Mouse (Mus musculus) small intestine, adult 2 months (tissue): ENCODE measurements around the gene Fam160b1. TPM values are rescaled to one million over a fixed set of nuclear protein-coding genes. Genes with fewer than 3 reads are reported as not detected.

Experiments
- H3K27ac ChIP-seq: fragments of 200-500 bp; 2 replicates; pipeline ENCODE4 v1.5.1; 2012; ENCODE audit warnings: low read depth, low read length, control low read depth, inconsistent platforms; ENCODE audit not compliant: insufficient read depth
- H3K27me3 ChIP-seq: fragments of 200-500 bp; 2 replicates; pipeline ENCODE4 v1.6.1; 2012; ENCODE audit warnings: mild to moderate bottlenecking, moderate library complexity, low read length, inconsistent platforms; ENCODE audit not compliant: control insufficient read depth, insufficient read depth
- H3K36me3 ChIP-seq: fragments of 200-500 bp; 2 replicates; pipeline ENCODE4 v1.6.1; 2012; ENCODE audit warnings: mild to moderate bottlenecking, low read length, control low read depth, inconsistent platforms; ENCODE audit not compliant: control insufficient read depth, insufficient read depth
- H3K4me1 ChIP-seq: fragments of 200-500 bp; 2 replicates; pipeline ENCODE4 v1.6.1; 2012; ENCODE audit warnings: low read length, inconsistent platforms, mixed read lengths; ENCODE audit not compliant: control insufficient read depth, insufficient read depth, insufficient read length
- H3K4me3 ChIP-seq: fragments of 200-500 bp; 2 replicates; pipeline ENCODE4 v1.5.1; 2012; ENCODE audit warnings: low read depth, mild to moderate bottlenecking, control low read depth, inconsistent platforms, low read length, moderate library complexity
- CTCF ChIP-seq: fragments of 200-500 bp; IDR thresholded peaks from 2 replicates; pipeline ENCODE4 v1.5.1; 2012; ENCODE audit warnings: low read depth, mild to moderate bottlenecking, control low read depth, inconsistent platforms, low read length, moderate library complexity, mixed read lengths; ENCODE audit not compliant: insufficient replicate concordance, insufficient read length; ENCODE audit errors: extremely low read depth
- POLR2A ChIP-seq: fragments of 200-500 bp; IDR thresholded peaks from 2 replicates; pipeline ENCODE4 v1.6.1; 2012; ENCODE audit warnings: low read depth, mild to moderate bottlenecking, control low read depth, inconsistent platforms, low read length, moderate library complexity
- WGBS: fragments of 180-500 bp; shearing (Covaris S2); methylation state at CpG from one replicate; pipeline ENCODE4 v1.1.7; 2018; 5-methylcytosine and 5-hydroxymethylcytosine counted together
- polyA plus RNA-seq: library from polyadenylated mRNA; depleted of rRNA; stranded (reverse); fragments of >200 nt; gene quantifications from 2 replicates; pipeline ENCODE4 v1.2.3, GENCODE M21; 2012

Gene Fam160b1
- polyA plus RNA-seq, 1 experiment, result 11.5 TPM

- H3K36me3 ChIP-seq, result no peaks in the 10 kb centered on the region
- H3K27ac ChIP-seq, result no peak overlapping the region
- H3K4me3 ChIP-seq, result no peak overlapping the region
- no peaks in the 10 kb centered on the region for H3K4me1 ChIP-seq
- WGBS, result 46% methylated on average over 3 of the region's 3 CpGs
- peaks cover 3% of the 10 kb centered on the region; the same call in 1 of the 2 replicates for H3K27me3 ChIP-seq
- TF ChIP-seq CTCF (no peak), POLR2A (no peak)
Observed at GRCm38 (mm10) chr19:57423402-57423801, 62.9 kb downstream of the Fam160b1 start.

GRCm38 (mm10) chr19:57425296-57425695 lies 64.8 kb downstream of the Fam160b1 start:
- Histone ChIP-seq H3K4me3 (no peak overlapping the region), H3K27ac (no peak overlapping the region), H3K36me3 (no peaks in the 10 kb centered on the region), H3K27me3 (peaks cover 3% of the 10 kb centered on the region; the same call in 1 of the 2 replicates), H3K4me1 (no peaks in the 10 kb centered on the region)
- 96% methylated on average over 15 of the region's 15 CpGs for whole genome bisulfite sequencing
- TF ChIP-seq POLR2A, result no peak
- no peak for TF ChIP-seq CTCF

GRCm38 (mm10) chr19:57426841-57427240 lies 66.4 kb downstream of the Fam160b1 start:
- Histone ChIP-seq H3K4me1 (no peaks in the 10 kb centered on the region), H3K27me3 (peaks cover 3% of the 10 kb centered on the region; the same call in 1 of the 2 replicates), H3K4me3 (no peak overlapping the region), H3K27ac (no peak overlapping the region), H3K36me3 (no peaks in the 10 kb centered on the region)
- TF ChIP-seq POLR2A (no peak), CTCF (no peak)
- 90% methylated on average over 8 of the region's 8 CpGs for WGBS

GRCm38 (mm10) chr19:57427756-57428438 lies 67.4 kb downstream of the Fam160b1 start:
- H3K27ac ChIP-seq, result no peak overlapping the region
- H3K27me3 ChIP-seq, result peaks cover 3% of the 10 kb centered on the region; the same call in 1 of the 2 replicates
- no peaks in the 10 kb centered on the region for H3K36me3 ChIP-seq
- no peaks in the 10 kb centered on the region for H3K4me1 ChIP-seq
- WGBS, result 61% methylated on average over 14 of the region's 14 CpGs
- TF ChIP-seq CTCF (no peak), POLR2A (no peak)
- H3K4me3 ChIP-seq, result no peak overlapping the region

DNA sequence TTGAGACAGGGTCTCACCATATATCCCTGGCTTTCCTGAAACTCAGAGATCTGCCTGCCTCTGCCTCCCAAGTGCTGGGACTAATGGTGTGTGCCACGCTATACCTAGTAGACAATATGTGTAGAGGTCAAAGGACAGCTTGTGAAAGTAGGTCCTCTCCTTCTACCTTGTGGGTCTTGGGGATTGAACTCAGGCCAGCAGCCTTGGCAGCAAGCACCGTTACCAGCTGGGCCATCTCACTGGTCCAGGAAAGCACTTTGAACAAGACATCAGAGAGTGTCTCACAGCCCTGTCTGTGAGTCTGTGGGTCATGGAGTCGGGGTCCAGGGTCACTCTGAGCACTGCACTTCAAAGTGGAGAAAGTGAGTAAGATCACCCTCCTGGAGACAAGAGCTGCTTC lies 68.2 kb downstream of the Fam160b1 start:
- H3K27me3 ChIP-seq, result peaks cover 3% of the 10 kb centered on the region
- WGBS, result 76% methylated on average over 3 of the region's 3 CpGs
- no peaks in the 10 kb centered on the region for H3K4me1 ChIP-seq
- no peaks in the 10 kb centered on the region for H3K36me3 ChIP-seq
- TF ChIP-seq CTCF, result no peak
- no peak for TF ChIP-seq POLR2A
- no peak overlapping the region for H3K4me3 ChIP-seq
- no peak overlapping the region for H3K27ac ChIP-seq

DNA sequence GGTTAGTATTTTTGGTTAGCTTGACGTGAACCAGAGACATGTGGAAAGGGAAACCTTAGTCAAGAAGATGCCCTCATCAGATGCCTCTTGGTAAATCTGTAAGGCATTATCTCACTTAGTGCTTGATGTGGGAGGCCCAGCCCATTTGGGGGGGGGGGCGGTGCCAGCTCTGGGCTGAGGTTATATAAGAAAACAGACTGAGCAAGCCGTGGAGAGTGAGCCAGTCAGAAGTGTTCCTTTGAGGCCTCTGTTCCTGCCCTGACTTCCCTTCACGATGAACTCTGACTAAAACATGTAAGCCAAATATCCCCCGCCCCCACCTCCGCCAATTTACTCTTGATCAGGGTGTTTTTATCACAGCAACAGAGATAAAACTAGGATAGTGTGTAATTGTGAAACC lies 69.4 kb downstream of the Fam160b1 start:
- 48% methylated on average over 6 of the region's 6 CpGs for WGBS
- no peaks in the 10 kb centered on the region for H3K36me3 ChIP-seq
- H3K4me1 ChIP-seq, result no peaks in the 10 kb centered on the region
- TF ChIP-seq CTCF, result no peak
- no peak for TF ChIP-seq POLR2A
- peaks cover 3% of the 10 kb centered on the region for H3K27me3 ChIP-seq
- H3K27ac ChIP-seq, result no peak overlapping the region
- H3K4me3 ChIP-seq, result no peak overlapping the region

GRCm38 (mm10) chr19:57431476-57431875 lies 71.0 kb downstream of the Fam160b1 start:
- Histone ChIP-seq H3K27ac (no peak overlapping the region), H3K36me3 (no peaks in the 10 kb centered on the region), H3K27me3 (peaks cover 3% of the 10 kb centered on the region), H3K4me3 (no peak overlapping the region), H3K4me1 (no peaks in the 10 kb centered on the region)
- TF ChIP-seq CTCF (no peak), POLR2A (no peak)
- WGBS, result 44% methylated on average over 6 of the region's 6 CpGs

GRCm38 (mm10) chr19:57434024-57434423 lies 73.5 kb downstream of the Fam160b1 start:
- Histone ChIP-seq H3K27ac (no peak overlapping the region), H3K27me3 (no peaks in the 10 kb centered on the region; the same call in 1 of the 2 replicates), H3K4me3 (no peak overlapping the region), H3K36me3 (no peaks in the 10 kb centered on the region), H3K4me1 (no peaks in the 10 kb centered on the region)
- 80% methylated on average over 6 of the region's 6 CpGs for WGBS
- TF ChIP-seq POLR2A (no peak), CTCF (no peak)
